Mouse (Mus musculus): ENCODE results near the gene Lrmda. TPM values are rescaled to one million over a fixed set of nuclear protein-coding genes. Genes with fewer than 3 reads are reported as not detected.

Gene Lrmda
- polyA plus RNA-seq, 1 experiment from 2014 or later: 0.20 TPM

DNA sequence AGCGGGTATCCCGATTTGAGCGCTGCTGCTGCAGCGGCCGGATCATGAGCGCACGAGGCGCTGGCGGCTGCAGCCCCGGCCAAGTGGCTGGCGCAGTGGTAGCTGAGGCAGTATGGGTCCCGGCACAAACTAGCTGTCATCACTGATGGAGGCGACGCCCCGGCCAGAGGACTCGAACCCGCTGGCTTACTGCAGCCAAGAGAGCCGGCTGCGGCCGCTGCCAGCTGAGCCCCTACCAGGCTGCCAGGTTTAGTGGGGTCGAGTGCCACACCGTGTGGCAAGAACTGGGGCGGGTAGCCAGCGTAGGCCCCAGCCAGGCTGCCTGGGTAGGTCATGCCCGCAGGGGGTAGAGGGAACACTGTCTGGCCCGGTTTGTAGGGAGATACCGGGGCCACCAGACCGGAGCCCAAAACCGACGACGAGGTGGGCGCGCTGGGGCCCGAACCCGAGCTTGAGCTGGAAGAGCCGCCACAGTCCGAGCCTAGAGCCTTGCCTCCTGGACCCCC lies 34.0 kb upstream of the Lrmda start:
- ATAC-seq (ENCODE audit: insufficient number of reproducible peaks, low FRiP score, low TSS enrichment, low read depth): no peak

DNA sequence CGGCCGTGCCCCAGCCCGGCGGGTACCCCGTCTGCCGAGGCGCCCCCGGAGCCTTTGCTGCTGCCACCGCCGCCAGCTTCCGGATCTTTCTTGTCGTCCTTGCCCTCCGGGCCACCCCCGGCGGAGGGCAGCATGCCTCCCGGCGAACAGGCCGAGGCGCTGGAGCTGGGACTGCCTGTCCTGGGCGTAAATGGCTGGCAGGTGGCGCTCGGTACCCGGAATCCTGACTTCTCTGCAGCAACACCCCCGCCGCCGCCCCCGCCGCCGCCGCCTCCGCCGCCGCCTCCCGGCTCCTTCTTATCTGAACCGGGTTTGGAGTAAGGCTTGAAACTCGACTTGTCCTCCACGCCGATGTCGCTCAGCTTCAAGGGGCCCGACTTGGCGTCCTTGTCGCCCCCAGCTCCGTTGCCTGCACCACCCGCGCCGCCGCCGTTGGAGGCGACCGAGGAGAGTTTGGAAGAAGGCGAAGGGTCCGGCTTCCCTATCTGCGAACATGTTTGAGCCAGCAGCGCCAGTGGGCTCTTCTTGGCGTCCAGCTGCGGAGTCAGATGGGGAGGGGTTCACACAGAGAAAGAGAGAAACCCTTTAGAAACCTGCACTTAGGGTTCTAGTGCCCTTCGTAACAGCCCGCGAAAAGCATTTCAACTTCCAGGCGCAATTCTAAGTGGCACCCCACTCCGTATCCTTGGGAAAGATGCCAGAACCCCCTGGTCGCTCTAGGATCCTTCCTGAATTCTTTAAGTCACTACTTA lies 33.4 kb upstream of the Lrmda start:
- H3K27ac ChIP-seq (replicated peaks; ENCODE audit: low read depth, low read length): peak overlapping the region; percentile 97
- peak overlapping the region; percentile 94 for H3K9ac ChIP-seq (ENCODE audit: low read length)
- ATAC-seq (ENCODE audit: insufficient number of reproducible peaks, low FRiP score, low TSS enrichment, low read depth) (no peak), DNase-seq (ENCODE audit: low spot score) (peak; percentile 88)
- peak overlapping the region; percentile 87 for H3K4me3 ChIP-seq (ENCODE audit: low read depth, low read length)
- WGBS: under 1% methylated on average over 62 of the region's 62 CpGs
- H3K4me1 ChIP-seq (ENCODE audit: control insufficient read depth, insufficient read depth, low read length): peaks cover 18% of the 10 kb centered on the region
- H3K36me3 ChIP-seq (ENCODE audit: control insufficient read depth, insufficient read depth, low read length): peaks cover 2% of the 10 kb centered on the region; the same call in 1 of the 2 replicates
- H3K27me3 ChIP-seq (ENCODE audit: control insufficient read depth, insufficient read depth, low read length): peaks cover 15% of the 10 kb centered on the region
- no peaks in the 10 kb centered on the region for H3K9me3 ChIP-seq (ENCODE audit: control insufficient read depth, low read length)
- peak overlapping the region; percentile 80 for H3K4me2 ChIP-seq (ENCODE audit: low read depth, severe bottlenecking)

More for the DNA sequence above, 34.0 kb upstream of the Lrmda start:
- peak overlapping the region; percentile 97 for H3K27ac ChIP-seq (replicated peaks; ENCODE audit: low read depth, low read length)
- H3K4me1 ChIP-seq (ENCODE audit: control insufficient read depth, insufficient read depth, low read length): peaks cover 14% of the 10 kb centered on the region
- H3K4me3 ChIP-seq (ENCODE audit: low read depth, low read length): peak overlapping the region; percentile 87
- H3K4me2 ChIP-seq (ENCODE audit: low read depth, severe bottlenecking): peak overlapping the region; percentile 80
- peaks cover 12% of the 10 kb centered on the region for H3K27me3 ChIP-seq (ENCODE audit: control insufficient read depth, insufficient read depth, low read length)
- H3K9me3 ChIP-seq (ENCODE audit: control insufficient read depth, low read length): no peaks in the 10 kb centered on the region
- H3K9ac ChIP-seq (ENCODE audit: low read length): peak overlapping the region; percentile 94
- peaks cover 2% of the 10 kb centered on the region; the same call in 1 of the 2 replicates for H3K36me3 ChIP-seq (ENCODE audit: control insufficient read depth, insufficient read depth, low read length)
- WGBS: under 1% methylated on average over 37 of the region's 37 CpGs
- DNase-seq (ENCODE audit: low spot score): no peak

DNA sequence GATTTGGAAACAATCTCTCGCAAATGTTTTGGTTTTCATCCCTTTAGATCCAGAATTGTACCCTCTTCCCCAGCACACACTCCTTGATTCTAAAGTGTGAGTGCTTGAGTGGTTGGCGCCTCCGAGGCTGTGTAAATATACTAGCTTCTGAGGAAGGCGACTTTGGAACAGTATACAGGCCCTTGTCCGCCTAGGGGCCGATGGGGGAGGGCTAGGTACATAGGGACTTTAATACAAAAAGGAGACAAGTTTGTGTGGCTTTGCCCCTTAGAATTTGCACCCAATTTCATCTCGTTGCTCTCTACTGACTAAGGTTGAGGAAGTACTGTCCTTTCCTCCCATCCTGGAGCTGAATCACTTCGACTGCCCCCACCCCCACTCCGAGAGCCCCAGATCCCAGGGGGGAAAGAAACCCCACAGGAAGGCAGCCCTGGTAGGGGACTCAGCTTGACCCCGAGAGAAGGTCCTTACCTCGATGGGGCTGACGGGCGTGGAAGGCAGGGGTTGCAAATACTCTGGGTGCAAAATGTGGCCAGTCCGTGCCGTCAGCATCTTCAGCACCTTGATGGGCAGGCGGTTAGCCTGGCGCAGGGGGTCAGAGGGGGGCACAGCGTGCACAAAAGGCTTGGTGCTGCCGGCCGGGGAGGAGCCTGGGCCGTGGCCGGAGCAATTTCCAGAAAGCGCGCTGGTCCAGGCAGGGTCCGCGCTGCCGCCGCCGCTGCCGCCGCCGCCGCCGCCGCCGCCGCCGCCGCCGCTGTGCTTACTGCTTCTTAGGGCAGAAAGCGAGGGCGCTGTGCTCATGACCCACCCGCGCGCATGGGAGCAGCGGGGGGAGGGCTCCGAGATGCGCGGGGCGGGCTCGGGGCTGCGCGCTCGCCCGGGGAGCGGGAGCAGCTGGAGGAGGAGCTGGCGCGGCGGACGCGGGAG lies 32.5 kb upstream of the Lrmda start:
- Histone ChIP-seq H3K9ac (ENCODE audit: low read length) (peak overlapping the region; percentile 94), H3K27me3 (ENCODE audit: control insufficient read depth, insufficient read depth, low read length) (peaks cover 15% of the 10 kb centered on the region), H3K27ac (replicated peaks; ENCODE audit: low read depth, low read length) (peak overlapping the region; percentile 97), H3K4me3 (ENCODE audit: low read depth, low read length) (peak overlapping the region; percentile 87), H3K36me3 (ENCODE audit: control insufficient read depth, insufficient read depth, low read length) (peaks cover 2% of the 10 kb centered on the region; the same call in 1 of the 2 replicates), H3K4me1 (ENCODE audit: control insufficient read depth, insufficient read depth, low read length) (peaks cover 16% of the 10 kb centered on the region), H3K4me2 (ENCODE audit: low read depth, severe bottlenecking) (peak overlapping the region; percentile 80), H3K9me3 (ENCODE audit: control insufficient read depth, low read length) (no peaks in the 10 kb centered on the region)
- ATAC-seq (ENCODE audit: insufficient number of reproducible peaks, low FRiP score, low TSS enrichment, low read depth) (peak; percentile 11), DNase-seq (ENCODE audit: low spot score) (peak; percentile 79)
- under 1% methylated on average over 50 of the region's 61 CpGs for WGBS

DNA sequence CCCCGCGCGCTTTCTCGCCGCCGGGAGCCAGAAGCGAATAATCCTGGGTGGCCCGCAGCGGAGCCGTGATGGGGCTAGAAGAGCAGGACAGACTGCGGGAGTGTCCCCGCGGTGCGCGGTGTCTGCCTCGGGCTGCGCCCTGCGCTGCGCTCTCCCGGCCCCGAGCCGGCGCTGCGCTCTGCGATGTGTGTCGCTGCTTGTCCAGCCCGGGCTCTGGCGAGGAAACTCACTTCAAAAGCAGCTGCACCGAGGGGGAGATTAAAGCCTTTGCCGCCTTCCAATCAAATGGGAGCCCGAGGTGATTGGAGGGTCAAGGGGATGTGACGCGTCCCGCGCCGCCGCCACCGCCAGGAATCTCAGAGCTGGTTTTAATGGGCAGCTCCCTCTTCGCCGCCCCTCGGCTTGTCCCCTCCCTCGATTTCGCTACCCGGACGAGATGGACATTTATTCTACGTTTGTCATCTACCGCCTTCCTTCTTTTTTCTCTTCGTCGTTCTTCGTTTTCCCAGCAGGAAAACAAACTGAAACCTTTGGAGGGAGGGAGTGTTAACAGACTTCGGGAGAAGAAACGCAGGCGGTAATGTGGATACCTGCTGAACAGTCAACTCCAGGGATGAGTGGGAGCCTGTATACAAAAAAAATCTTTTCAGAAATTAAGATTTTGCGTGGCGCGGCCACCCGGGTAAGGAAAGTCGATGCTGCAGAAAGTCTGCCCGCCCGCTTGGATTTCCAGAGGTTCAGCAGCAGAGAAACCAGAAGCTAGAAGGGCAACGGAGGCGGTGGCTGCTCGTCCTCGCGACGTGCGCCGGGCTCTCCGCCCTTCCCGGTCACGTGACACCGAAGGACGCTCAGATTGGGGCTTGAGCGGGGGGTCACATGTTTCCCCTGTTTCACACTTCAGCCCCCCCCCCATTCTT lies 31.6 kb upstream of the Lrmda start:
- Histone ChIP-seq H3K9ac (ENCODE audit: low read length) (peak overlapping the region; percentile 94), H3K9me3 (ENCODE audit: control insufficient read depth, low read length) (no peaks in the 10 kb centered on the region), H3K27ac (replicated peaks; ENCODE audit: low read depth, low read length) (peak overlapping the region; percentile 97), H3K4me1 (ENCODE audit: control insufficient read depth, insufficient read depth, low read length) (peaks cover 8% of the 10 kb centered on the region), H3K4me2 (ENCODE audit: low read depth, severe bottlenecking) (peak overlapping the region; percentile 80), H3K36me3 (ENCODE audit: control insufficient read depth, insufficient read depth, low read length) (peaks cover 2% of the 10 kb centered on the region; the same call in 1 of the 2 replicates), H3K4me3 (ENCODE audit: low read depth, low read length) (peak overlapping the region; percentile 87), H3K27me3 (ENCODE audit: control insufficient read depth, insufficient read depth, low read length) (peaks cover 19% of the 10 kb centered on the region)
- WGBS: under 1% methylated on average over 74 of the region's 74 CpGs
- peak; percentile 75 for ATAC-seq (ENCODE audit: insufficient number of reproducible peaks, low FRiP score, low TSS enrichment, low read depth)
- peak; percentile 97 for DNase-seq (ENCODE audit: low spot score)

DNA sequence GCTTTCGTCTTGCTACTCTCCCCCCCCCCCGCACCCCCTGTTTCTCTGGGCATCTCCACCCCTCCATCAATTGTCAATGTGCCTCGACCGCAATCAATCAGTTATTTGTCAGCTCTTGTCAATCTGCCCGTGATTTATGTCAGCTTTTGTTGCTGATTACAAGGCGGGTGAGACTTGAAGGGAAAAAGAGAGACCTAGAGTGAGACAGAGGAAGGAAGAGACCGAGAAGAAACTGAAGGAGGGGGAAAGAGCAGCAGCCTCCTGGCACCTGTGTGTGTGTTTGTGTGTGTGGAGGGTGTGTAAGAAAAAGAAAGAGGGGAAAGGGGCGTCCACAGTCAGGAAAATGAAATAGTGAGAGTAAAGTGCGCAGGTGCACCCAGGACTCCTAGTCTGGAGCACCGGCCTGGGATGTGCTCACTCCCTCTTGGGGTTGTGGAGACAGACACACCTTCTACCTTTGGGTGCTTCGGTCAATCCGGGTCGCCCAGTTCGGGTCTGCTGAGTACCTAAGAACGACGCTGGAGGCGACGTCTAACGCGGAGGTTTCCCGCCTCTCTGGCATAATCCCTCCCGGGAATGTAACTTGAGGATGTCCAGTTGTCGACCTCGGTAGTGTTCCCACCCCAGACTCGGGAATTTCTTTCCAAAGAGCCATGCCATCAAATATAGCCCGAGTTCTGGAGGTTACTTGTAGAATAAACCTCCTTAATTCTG lies 30.8 kb upstream of the Lrmda start:
- Histone ChIP-seq H3K36me3 (ENCODE audit: control insufficient read depth, insufficient read depth, low read length) (peaks cover 2% of the 10 kb centered on the region; the same call in 1 of the 2 replicates), H3K4me2 (ENCODE audit: low read depth, severe bottlenecking) (peak overlapping the region; percentile 80), H3K27me3 (ENCODE audit: control insufficient read depth, insufficient read depth, low read length) (peaks cover 19% of the 10 kb centered on the region), H3K9me3 (ENCODE audit: control insufficient read depth, low read length) (no peaks in the 10 kb centered on the region), H3K4me1 (ENCODE audit: control insufficient read depth, insufficient read depth, low read length) (peaks cover 10% of the 10 kb centered on the region), H3K4me3 (ENCODE audit: low read depth, low read length) (peak overlapping the region; percentile 87), H3K27ac (replicated peaks; ENCODE audit: low read depth, low read length) (peak overlapping the region; percentile 65), H3K9ac (ENCODE audit: low read length) (peak overlapping the region; percentile 51)
- WGBS: under 1% methylated on average over 26 of the region's 26 CpGs
- ATAC-seq (ENCODE audit: insufficient number of reproducible peaks, low FRiP score, low TSS enrichment, low read depth): no peak
- DNase-seq (ENCODE audit: low spot score): peak; percentile 70

DNA sequence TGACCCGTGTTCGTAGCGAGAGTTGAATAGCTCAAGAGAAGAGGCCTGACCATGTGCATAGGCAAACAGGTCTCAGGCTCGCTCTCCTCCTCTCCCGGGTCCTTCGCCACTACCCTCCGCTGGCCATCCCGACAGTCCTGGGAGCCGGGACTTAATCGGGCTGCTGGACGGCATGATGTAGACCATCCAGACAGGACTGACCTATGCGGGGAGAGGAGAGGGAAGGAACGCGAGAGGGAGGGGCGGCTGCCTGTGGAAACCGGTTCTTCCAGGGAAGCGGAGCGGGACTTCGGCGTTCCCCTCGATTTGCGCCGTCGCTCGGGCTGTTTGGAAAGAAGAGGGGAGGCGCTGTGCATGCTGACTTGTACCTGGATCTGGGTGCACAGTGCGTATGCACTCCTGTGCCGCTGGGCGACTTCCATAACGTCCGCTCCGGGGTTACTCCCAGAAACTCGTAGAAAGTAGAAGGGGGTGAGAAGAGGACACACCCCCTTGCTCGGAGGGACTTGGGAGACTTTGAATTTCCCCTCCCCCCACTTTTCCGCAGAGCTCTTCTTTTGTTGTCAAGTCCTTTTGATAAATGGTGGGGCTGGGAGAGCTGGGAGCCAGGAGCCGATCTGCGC lies 30.1 kb upstream of the Lrmda start, which contains the start of gene Zfp503:
Zfp503 (minus strand) TSS at position 311 of the 623 bp plus-strand sequence.
- Histone ChIP-seq H3K9ac (ENCODE audit: low read length) (peak within 1 kb of the TSS; percentile 53), H3K9me3 (ENCODE audit: control insufficient read depth, low read length) (no peaks in the 10 kb centered on the region), H3K36me3 (ENCODE audit: control insufficient read depth, insufficient read depth, low read length) (peaks cover 2% of the 10 kb centered on the region; the same call in 1 of the 2 replicates), H3K27me3 (ENCODE audit: control insufficient read depth, insufficient read depth, low read length) (peaks cover 21% of the 10 kb centered on the region), H3K4me2 (ENCODE audit: low read depth, severe bottlenecking) (peak within 1 kb of the TSS; percentile 80), H3K4me3 (ENCODE audit: low read depth, low read length) (peak within 1 kb of the TSS; percentile 87), H3K27ac (replicated peaks; ENCODE audit: low read depth, low read length) (peak within 1 kb of the TSS; percentile 65), H3K4me1 (ENCODE audit: control insufficient read depth, insufficient read depth, low read length) (peaks cover 16% of the 10 kb centered on the region)
- ATAC-seq (ENCODE audit: insufficient number of reproducible peaks, low FRiP score, low TSS enrichment, low read depth) (no peak), DNase-seq (ENCODE audit: low spot score) (peak; percentile 79)
- 0% methylated on average over 37 of the region's 37 CpGs for WGBS
